Mouse (Mus musculus) adrenal gland, adult (tissue): ENCODE results near the gene Svbp.
A peak's percentile ranks its signal among the peaks of the same experiment; 100 is the strongest.

Source experiments
- DNase-seq, 2 experiments: peaks; one replicate each; pipeline ENCODE4 v3.0.0; 2022 to 2023; ENCODE audit warnings: low spot score in 1 of 2; ENCODE audit not compliant: inconsistent age in 2 of 2

Gene Svbp

GRCm38 (mm10) chr4:119189864-119190263 lies 5.2 kb upstream of the Svbp start, which contains the start of gene Ermap:
Gene Ermap (minus strand): TSS chr4:119190011.
- no peak for DNase-seq

- no peak for DNase-seq
Observed at GRCm38 (mm10) chr4:119190618-119191017, 4.5 kb upstream of the Svbp start.

- DNase-seq, result no peak
Observed at GRCm38 (mm10) chr4:119191273-119191672, 3.8 kb upstream of the Svbp start.

DNA sequence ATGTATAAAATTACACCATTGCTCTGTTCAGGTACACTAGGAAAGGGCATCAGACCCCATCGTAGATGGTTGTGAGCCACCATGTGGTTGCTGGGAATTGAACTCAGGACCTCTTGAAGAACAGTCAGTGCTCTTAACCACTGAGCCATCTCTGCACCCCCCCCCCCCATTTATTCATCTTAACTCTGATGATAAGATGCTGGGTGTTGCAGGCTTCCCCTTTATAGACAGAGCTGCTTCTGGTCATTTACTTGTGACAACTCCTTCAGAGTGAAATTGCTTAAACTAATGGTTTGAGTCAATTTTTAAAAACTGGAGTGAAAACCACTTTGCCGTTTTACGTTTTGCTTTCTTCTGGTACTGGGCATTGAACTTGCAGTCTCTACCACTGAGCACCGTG lies 2.3 kb upstream of the Svbp start:
- DNase-seq, result no peak

GRCm38 (mm10) chr4:119195582-119196320 lies 645 bp downstream of the Svbp start:
- DNase-seq, result no peak

- no peak for DNase-seq
Observed at GRCm38 (mm10) chr4:119198105-119198504, 3.0 kb downstream of the Svbp start.

DNA sequence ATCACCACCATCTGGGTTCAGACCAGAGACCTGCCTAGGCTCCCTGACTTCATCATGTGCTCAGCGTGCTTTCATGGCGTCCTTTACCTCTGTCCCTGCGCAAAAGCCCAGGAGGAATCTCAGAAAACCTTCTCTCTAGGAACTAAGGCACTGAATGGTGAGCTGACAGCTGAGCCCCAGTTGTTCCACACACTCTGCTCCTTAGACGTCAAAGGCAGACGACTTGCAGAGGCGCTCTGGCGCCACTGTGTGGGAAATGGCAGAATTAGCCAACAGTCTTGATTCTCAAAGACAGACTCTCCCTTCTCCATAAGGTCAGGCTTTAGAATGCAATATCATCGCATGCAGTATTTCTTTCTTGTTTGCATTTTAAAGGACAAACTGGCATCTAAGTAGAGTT lies 9.6 kb downstream of the Svbp start:
- peak; percentile 43 to 82 for DNase-seq

- no peak for DNase-seq
Observed at GRCm38 (mm10) chr4:119216667-119217066, 21.6 kb downstream of the Svbp start.

GRCm38 (mm10) chr4:119218169-119218568 lies 23.1 kb downstream of the Svbp start, which contains the start of gene Tmem269:
Gene Tmem269 (minus strand): TSS chr4:119218217.
- no peak for DNase-seq

GRCm38 (mm10) chr4:119223696-119224095 lies 28.6 kb downstream of the Svbp start:
- DNase-seq, result peak; percentile 73 to 86

DNA sequence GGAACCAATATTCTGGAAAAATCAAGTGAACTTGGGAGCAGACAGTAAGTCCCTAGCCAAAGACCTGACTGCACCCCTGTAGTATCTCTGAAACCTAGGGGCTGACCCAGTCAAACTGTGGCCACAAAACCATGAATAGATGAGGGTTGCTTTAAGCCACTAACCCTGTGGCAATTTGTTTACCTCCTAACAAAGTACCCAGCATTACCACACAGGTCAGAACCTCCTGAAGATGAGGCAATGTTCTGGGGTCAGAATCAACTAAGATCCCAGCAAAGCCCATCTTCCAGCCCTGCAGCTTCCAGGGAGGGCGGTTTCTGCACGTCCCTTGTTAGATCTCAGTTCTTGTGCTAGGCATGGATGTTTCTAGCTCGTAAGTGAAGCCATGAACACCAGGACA lies 29.4 kb downstream of the Svbp start:
- peak in 1 of 2 experiments; percentile 54 for DNase-seq

DNA sequence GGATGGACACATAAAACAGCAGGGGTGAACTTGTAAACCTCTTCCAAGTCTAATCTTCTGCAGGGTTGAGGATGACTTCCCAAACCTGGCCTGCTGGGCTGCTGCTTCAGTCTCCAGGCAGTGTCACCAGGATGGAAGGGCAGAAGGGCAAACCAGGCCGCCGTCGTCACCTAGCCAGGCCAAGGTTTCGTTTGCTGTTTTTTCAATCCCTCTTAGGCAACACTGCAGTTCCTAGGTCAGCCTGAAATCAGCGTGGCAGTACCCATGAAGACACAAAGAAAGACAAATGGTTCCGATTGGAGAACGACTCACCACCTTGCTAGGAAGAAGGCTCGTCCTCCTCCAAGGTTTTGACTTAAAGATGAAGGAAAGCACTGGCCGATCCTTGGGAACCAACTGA lies 30.6 kb downstream of the Svbp start:
- peak in 1 of 2 experiments; percentile 76 for DNase-seq

- peak in 1 of 2 experiments; percentile 58 for DNase-seq
Observed at GRCm38 (mm10) chr4:119226751-119227150, 31.6 kb downstream of the Svbp start.

GRCm38 (mm10) chr4:119232410-119233255 lies 37.5 kb downstream of the Svbp start, which contains the start of the genes AU022252 and P3h1:
Gene AU022252 (minus strand): TSS chr4:119232712.
Gene P3h1 (plus strand): TSS chr4:119232915.
- DNase-seq, result peak; percentile 99 to 100

- peak; percentile 61 to 89 for DNase-seq
Observed at GRCm38 (mm10) chr4:119233256-119233901, 38.3 kb downstream of the Svbp start.

GRCm38 (mm10) chr4:119234348-119234747 lies 39.2 kb downstream of the Svbp start:
- DNase-seq, result no peak

DNA sequence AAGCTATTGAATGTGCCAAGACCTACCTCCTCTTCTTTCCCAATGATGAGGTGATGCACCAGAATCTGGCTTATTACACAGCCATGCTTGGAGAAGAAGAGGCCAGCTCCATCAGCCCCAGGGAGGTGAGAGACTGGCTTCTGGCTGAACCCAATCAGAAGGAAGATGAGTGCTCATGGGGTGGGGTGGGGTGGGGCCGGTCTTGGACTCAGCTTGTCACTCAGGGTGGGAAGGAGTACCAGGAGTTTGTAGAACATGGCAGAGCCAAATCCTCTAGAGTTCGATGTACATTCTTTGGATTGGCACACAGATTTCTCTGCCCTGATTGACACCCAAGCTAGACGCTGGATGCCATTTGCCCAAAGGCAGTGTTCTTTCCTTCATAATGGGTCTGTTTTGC lies 43.6 kb downstream of the Svbp start:
- DNase-seq, result no peak

DNA sequence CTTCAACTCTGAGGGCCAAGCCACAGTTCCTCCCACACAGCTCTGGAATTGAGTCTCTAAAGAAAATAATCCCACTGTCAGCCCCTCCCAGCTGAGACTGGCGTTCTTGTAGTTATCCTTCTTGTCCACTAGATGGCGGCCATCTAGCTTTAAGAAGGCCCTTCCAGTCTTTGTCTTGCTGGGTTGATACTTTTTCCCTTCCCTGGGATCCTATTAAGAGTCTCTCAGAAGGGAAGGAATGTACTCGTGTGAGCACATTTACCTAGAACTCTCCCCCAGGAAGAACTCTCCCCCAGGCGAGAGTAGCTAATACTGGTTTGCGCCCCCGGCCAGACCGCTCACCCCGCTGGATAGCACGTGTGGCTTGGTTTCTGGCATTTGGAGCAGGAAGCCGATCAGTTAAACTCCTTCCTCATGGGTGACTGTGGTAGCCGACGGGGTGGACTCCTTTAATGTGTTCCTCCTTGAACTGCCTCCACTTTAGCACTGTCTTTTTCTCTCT lies 44.1 kb downstream of the Svbp start:
- DNase-seq, result peak in 1 of 2 experiments; percentile 81

DNA sequence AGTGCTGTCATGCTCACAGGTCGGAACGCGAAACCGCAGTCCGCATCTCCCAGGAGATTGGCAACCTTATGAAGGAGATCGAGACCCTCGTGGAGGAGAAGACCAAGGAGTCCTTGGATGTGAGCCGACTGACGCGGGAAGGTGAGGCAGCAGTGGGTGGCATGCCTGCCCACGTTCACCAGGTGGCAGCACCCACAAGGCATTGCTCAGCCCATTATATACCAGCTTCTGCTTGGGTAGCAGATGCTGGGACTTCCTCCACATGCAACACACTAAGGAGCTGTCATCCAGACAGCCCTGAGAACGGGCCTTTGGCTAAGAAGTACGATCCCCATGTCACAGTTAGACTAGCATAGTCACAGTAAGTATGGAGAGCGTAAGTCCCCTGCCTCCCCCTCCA lies 46.6 kb downstream of the Svbp start:
- DNase-seq, result peak in 1 of 2 experiments; percentile 41

- DNase-seq, result no peak
Observed at GRCm38 (mm10) chr4:119242571-119242970, 47.5 kb downstream of the Svbp start.
